Mouse (Mus musculus) cerebellum, adult (tissue): ENCODE measurements around the gene Uap1l1.

Experiments
- ATAC-seq: cut with Nextera tagmentation; 2 replicates; pipeline ENCODE4 v1.9.2; 2017; ENCODE audit warnings: mild to moderate bottlenecking, moderate library complexity, mixed read lengths; ENCODE audit not compliant: insufficient number of reproducible peaks, low FRiP score, low TSS enrichment

Uap1l1 gene

GRCm38 (mm10) chr2:25371764-25372643 lies 6.5 kb upstream of the Uap1l1 start, which contains the start of gene Sapcd2:
Gene Sapcd2 (plus strand): TSS chr2:25372321.
- ATAC-seq, result peak; percentile 94

- ATAC-seq, result no peak
Measured at GRCm38 (mm10) chr2:25369996-25370395, 4.5 kb upstream of the Uap1l1 start.

GRCm38 (mm10) chr2:25364761-25365090 lies 756 bp downstream of the Uap1l1 start:
- no peak for ATAC-seq

- no peak for ATAC-seq
Measured at GRCm38 (mm10) chr2:25364313-25364712, 1.2 kb downstream of the Uap1l1 start.

DNA sequence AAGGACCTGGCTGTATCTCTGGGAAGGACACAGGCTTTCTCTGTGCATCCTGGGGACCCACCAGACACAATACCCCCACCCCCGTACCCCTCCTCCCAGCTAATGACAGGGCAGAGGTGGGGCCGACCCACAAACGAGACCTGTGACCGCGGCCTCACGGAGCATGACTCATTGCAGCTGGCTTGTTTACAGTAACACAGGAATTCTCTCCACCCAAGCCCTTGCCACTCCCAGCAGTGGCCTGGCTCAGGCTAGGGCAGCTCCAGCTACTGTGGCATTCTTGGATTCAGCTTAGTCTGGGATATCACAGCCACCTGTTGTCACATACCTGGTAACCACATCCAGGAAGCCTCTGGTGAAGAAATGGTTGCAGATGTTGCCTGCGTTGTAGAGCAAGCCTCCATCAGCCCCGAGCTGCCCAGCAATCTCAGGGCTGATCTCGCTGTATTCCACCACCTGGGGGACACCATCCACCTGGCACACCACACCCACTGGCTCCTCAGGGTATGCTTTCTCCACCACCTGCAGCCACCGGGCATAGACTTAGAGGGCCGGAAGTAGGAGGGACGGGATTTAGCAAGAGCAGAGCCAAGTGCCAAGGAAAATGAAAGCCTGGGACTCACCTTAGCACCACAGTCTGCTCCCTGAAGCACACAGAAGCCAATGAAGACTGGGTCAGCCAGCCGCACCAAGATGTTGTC lies 1.9 kb downstream of the Uap1l1 start:
- no peak for ATAC-seq

DNA sequence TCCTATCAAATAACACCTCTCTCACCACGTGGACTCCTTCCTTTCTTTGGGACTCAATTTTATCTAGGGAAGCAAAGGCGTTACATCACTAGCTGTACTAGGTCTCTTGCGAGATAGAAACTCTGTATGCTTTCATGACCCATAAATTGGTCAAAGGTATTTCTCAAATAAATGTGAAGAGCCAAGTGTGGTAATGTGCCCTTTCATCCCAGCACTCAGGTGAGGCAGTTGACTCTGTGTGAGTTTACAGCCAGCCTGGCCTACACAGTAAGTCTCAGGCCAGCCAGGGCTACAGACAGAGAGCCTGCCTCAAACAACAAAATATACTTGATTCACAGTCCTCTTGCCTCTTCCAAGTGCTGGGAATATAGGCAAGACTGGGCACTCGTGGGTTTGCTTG lies 5.6 kb downstream of the Uap1l1 start:
- ATAC-seq, result no peak

DNA sequence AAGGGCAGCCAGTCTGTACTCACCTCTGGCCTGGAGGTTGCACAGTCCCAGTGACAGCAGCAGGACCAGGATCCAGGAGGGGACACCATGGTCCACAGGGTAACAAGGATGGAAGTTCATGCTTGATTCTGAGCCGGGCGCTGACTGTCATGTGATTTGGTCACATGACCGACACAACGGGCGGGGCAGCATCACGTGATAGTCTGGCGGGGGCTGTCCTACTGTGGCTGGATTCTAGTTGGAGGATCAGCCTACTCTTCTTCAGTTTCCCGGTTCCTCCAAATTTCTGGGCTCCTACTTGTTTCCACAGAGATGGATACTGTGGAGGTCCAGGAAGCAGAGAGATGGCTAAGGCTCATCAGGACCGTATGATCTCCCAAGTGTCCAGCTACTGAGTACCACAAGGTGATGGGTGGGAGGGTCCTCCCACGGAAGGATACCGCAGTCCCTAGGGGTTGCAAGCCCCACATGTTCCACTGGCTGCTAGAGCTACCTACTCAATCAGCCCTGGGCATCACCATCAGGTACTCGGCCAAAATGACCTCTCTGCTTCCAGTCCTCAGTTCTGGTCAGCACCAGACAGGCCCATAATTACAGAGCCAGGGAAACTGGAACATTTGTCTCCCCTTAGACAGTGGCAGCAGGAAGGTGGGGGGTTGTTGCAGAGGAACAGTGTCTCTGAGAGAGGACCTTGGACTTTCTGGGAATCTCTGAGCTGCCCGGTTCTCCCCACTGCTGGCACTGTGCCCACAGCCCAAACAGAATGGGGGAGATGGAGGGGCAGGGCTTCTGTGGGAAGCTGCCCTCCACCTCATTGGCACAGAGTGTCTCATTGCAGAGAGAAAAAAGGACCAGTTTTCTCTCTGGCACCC lies 9.0 kb downstream of the Uap1l1 start, which contains the start of gene Dpp7:
Dpp7 (minus strand) TSS at position 152 of the 872 bp plus-strand sequence.
- ATAC-seq, result peak; percentile 71; the same call in 1 of the 2 replicates

- ATAC-seq, result no peak
Measured at GRCm38 (mm10) chr2:25355419-25356066, 9.9 kb downstream of the Uap1l1 start.

- no peak for ATAC-seq
Measured at GRCm38 (mm10) chr2:25354211-25354610, 11.3 kb downstream of the Uap1l1 start.

GRCm38 (mm10) chr2:25350701-25351100 lies 14.8 kb downstream of the Uap1l1 start:
- ATAC-seq, result no peak

- no peak for ATAC-seq
Measured at GRCm38 (mm10) chr2:25349499-25349898, 16.0 kb downstream of the Uap1l1 start.

GRCm38 (mm10) chr2:25348162-25348561 lies 17.3 kb downstream of the Uap1l1 start:
- no peak for ATAC-seq

GRCm38 (mm10) chr2:25338303-25338702 lies 27.2 kb downstream of the Uap1l1 start:
- no peak for ATAC-seq

- ATAC-seq, result no peak
Measured at GRCm38 (mm10) chr2:25333569-25333968, 31.9 kb downstream of the Uap1l1 start.

GRCm38 (mm10) chr2:25332286-25333160 lies 33.0 kb downstream of the Uap1l1 start, which contains the start of gene Man1b1:
Gene Man1b1 (plus strand): TSS chr2:25332338.
- ATAC-seq, result peak; percentile 95

- no peak for ATAC-seq
Measured at GRCm38 (mm10) chr2:25331470-25331869, 34.0 kb downstream of the Uap1l1 start.

DNA sequence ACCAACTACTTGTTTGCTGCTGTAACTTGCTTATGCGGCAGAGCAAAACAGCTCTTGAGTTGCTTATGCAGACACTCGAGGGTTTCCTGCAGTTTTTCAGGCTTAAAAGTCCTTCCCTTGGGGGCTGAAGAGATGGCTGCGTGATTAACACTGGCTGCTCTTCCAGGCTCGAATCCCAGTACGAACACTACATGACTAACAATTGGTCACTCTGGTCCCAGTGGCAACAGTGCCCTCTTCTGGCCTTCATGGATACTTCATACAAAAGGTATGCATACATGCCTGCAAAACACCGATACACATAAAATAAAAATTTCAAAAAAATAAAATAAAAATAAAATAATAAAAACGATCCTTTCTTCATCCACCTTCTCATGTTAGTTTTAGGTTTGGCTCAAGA lies 37.0 kb downstream of the Uap1l1 start:
- ATAC-seq, result no peak

DNA sequence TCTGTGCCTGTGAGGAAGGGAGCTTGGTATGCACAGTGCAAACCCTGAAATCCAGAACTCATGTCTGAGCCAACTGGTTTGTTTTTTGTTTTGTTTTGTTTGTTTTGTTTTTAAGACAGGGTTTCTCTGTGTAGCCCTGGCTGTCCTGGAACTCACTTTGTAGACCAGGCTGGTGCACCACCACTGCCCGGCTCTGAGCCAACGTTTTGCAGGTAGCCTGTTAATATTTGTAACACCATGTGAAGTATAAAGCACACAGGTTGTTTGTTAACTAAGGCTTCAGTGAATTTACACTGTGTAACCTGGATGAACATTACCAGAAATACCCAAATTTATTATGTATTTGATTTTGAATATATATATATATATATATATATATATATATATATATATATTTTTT lies 39.4 kb downstream of the Uap1l1 start:
- no peak for ATAC-seq

DNA sequence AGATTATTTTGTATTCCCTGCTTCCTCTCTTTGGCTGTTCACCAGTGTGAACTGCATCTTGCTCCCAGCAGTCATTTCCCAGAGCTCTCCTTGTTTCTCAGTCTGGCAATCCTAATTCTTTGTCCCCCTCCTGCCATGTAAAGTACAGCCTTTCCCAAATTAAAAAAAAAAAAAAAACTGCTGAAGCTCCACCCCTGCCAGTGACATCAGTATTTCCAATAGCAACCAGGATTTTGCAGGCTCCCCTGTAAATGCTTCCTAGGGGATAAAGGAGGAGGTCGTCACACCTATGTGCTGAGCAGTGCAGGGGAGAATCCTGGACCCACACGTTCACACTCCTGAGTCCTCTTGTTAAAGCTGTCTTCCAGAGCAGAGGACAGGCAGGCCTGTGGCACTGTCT lies 45.4 kb downstream of the Uap1l1 start:
- no peak for ATAC-seq
